Mouse (Mus musculus): ENCODE data around the gene Syt11. TPM values are rescaled to one million over a fixed set of nuclear protein-coding genes. Genes with fewer than 3 reads are reported as not detected.
"Not testable (repeated sequence)": the region's sequence is repeated elsewhere in the genome, so short reads cannot be mapped to it uniquely, and the experiment has no call there.

Syt11 gene
- 3.6 and 5.0 TPM in 2 replicates for polyA plus RNA-seq (2012; rRNA removed)

- not testable (repeated sequence) for H3K36me3 ChIP-seq (ENCODE audit: control insufficient read depth, insufficient read depth, low read length); H3K27me3 ChIP-seq (ENCODE audit: control insufficient read depth, insufficient read depth, low read length); H3K4me1 ChIP-seq (ENCODE audit: control insufficient read depth, insufficient read depth, insufficient read length); H3K27ac ChIP-seq (ENCODE audit: insufficient read depth, low read length)
- 6% methylated on average over 40 of the region's 51 CpGs for WGBS
- peak in 1 of 2 experiments; percentile 23 for DNase-seq (ENCODE audit: low read depth in 1 of 2, low spot score in 2 of 2)
- peak within 1 kb of the TSS; percentile 59 for H3K4me3 ChIP-seq (ENCODE audit: extremely low read depth, insufficient read depth, insufficient read length)
Observed at GRCm38 (mm10) chr3:88774939-88775841, at the start of gene Syt11. Syt11 (minus strand) TSS chr3:88775164.

GRCm38 (mm10) chr3:88803910-88804540 is 29.1 kb upstream of the Syt11 start:
- DNase-seq (ENCODE audit: low read depth in 1 of 2, low spot score in 2 of 2): no peak
- no peak overlapping the region for H3K27ac ChIP-seq (ENCODE audit: insufficient read depth, low read length)
- H3K27me3 ChIP-seq (ENCODE audit: control insufficient read depth, insufficient read depth, low read length): no peaks in the 10 kb centered on the region
- H3K36me3 ChIP-seq (ENCODE audit: control insufficient read depth, insufficient read depth, low read length): no peaks in the 10 kb centered on the region; the same call in 1 of the 2 replicates
- TF ChIP-seq CTCF (IDR thresholded peaks at IDR 0.05; ENCODE audit: extremely low read depth, insufficient read depth, insufficient read length, insufficient replicate concordance) (no peak), POLR2A (IDR thresholded peaks at IDR 0.05; ENCODE audit: low read depth, low read length) (no peak)
- H3K4me1 ChIP-seq (ENCODE audit: control insufficient read depth, insufficient read depth, insufficient read length): no peaks in the 10 kb centered on the region
- no peak overlapping the region for H3K4me3 ChIP-seq (ENCODE audit: extremely low read depth, insufficient read depth, insufficient read length)
- WGBS: 91% methylated on average over 5 of the region's 5 CpGs

GRCm38 (mm10) chr3:88797507-88797906 is 22.5 kb upstream of the Syt11 start:
- WGBS: 94% methylated on average over 6 of the region's 6 CpGs
- H3K36me3 ChIP-seq (ENCODE audit: control insufficient read depth, insufficient read depth, low read length); H3K27ac ChIP-seq (ENCODE audit: insufficient read depth, low read length): not testable (repeated sequence)

GRCm38 (mm10) chr3:88788033-88788432 is 13.1 kb upstream of the Syt11 start:
- not testable (repeated sequence) for H3K36me3 ChIP-seq (ENCODE audit: control insufficient read depth, insufficient read depth, low read length); H3K27ac ChIP-seq (ENCODE audit: insufficient read depth, low read length); H3K27me3 ChIP-seq (ENCODE audit: control insufficient read depth, insufficient read depth, low read length); H3K4me3 ChIP-seq (ENCODE audit: extremely low read depth, insufficient read depth, insufficient read length); H3K4me1 ChIP-seq (ENCODE audit: control insufficient read depth, insufficient read depth, insufficient read length); DNase-seq (ENCODE audit: low read depth in 1 of 2, low spot score in 2 of 2)
- WGBS: 100% methylated on average over 2 of the region's 4 CpGs

More at GRCm38 (mm10) chr3:88797507-88797906, 22.5 kb upstream of the Syt11 start:
- not testable (repeated sequence) for H3K4me3 ChIP-seq (ENCODE audit: extremely low read depth, insufficient read depth, insufficient read length); DNase-seq (ENCODE audit: low read depth in 1 of 2, low spot score in 2 of 2); H3K4me1 ChIP-seq (ENCODE audit: control insufficient read depth, insufficient read depth, insufficient read length); H3K27me3 ChIP-seq (ENCODE audit: control insufficient read depth, insufficient read depth, low read length)

GRCm38 (mm10) chr3:88786805-88787204 is 11.8 kb upstream of the Syt11 start:
- no CpG with 5 or more reads among the region's 8 CpGs for WGBS

GRCm38 (mm10) chr3:88786323-88786722 is 11.4 kb upstream of the Syt11 start:
- H3K27me3 ChIP-seq (ENCODE audit: control insufficient read depth, insufficient read depth, low read length); DNase-seq (ENCODE audit: low read depth in 1 of 2, low spot score in 2 of 2); H3K4me1 ChIP-seq (ENCODE audit: control insufficient read depth, insufficient read depth, insufficient read length); H3K4me3 ChIP-seq (ENCODE audit: extremely low read depth, insufficient read depth, insufficient read length); H3K36me3 ChIP-seq (ENCODE audit: control insufficient read depth, insufficient read depth, low read length); H3K27ac ChIP-seq (ENCODE audit: insufficient read depth, low read length): not testable (repeated sequence)
- 91% methylated on average over 1 of the region's 4 CpGs for WGBS

More at GRCm38 (mm10) chr3:88786805-88787204, 11.8 kb upstream of the Syt11 start:
- H3K27me3 ChIP-seq (ENCODE audit: control insufficient read depth, insufficient read depth, low read length); H3K4me3 ChIP-seq (ENCODE audit: extremely low read depth, insufficient read depth, insufficient read length); H3K36me3 ChIP-seq (ENCODE audit: control insufficient read depth, insufficient read depth, low read length); H3K4me1 ChIP-seq (ENCODE audit: control insufficient read depth, insufficient read depth, insufficient read length); DNase-seq (ENCODE audit: low read depth in 1 of 2, low spot score in 2 of 2); H3K27ac ChIP-seq (ENCODE audit: insufficient read depth, low read length): not testable (repeated sequence)

- DNase-seq (ENCODE audit: low read depth in 1 of 2, low spot score in 2 of 2): no peak
- Histone ChIP-seq H3K27me3 (ENCODE audit: control insufficient read depth, insufficient read depth, low read length) (no peaks in the 10 kb centered on the region), H3K27ac (ENCODE audit: insufficient read depth, low read length) (no peak overlapping the region), H3K4me1 (ENCODE audit: control insufficient read depth, insufficient read depth, insufficient read length) (no peaks in the 10 kb centered on the region), H3K36me3 (ENCODE audit: control insufficient read depth, insufficient read depth, low read length) (peaks cover 3% of the 10 kb centered on the region), H3K4me3 (ENCODE audit: extremely low read depth, insufficient read depth, insufficient read length) (no peak overlapping the region)
- TF ChIP-seq CTCF (IDR thresholded peaks at IDR 0.05; ENCODE audit: extremely low read depth, insufficient read depth, insufficient read length, insufficient replicate concordance) (no peak), POLR2A (IDR thresholded peaks at IDR 0.05; ENCODE audit: low read depth, low read length) (no peak)
- WGBS: 94% methylated on average over 5 of the region's 5 CpGs
Observed at GRCm38 (mm10) chr3:88784889-88785288, 9.9 kb upstream of the Syt11 start.

- 92% methylated on average over 6 of the region's 6 CpGs for WGBS
Observed at GRCm38 (mm10) chr3:88773163-88773562, 1.8 kb downstream of the Syt11 start.

GRCm38 (mm10) chr3:88772399-88772798 is 2.6 kb downstream of the Syt11 start:
- DNase-seq (ENCODE audit: low read depth in 1 of 2, low spot score in 2 of 2): peak; percentile 61 to 86
- H3K27ac ChIP-seq (ENCODE audit: insufficient read depth, low read length); H3K4me3 ChIP-seq (ENCODE audit: extremely low read depth, insufficient read depth, insufficient read length); H3K36me3 ChIP-seq (ENCODE audit: control insufficient read depth, insufficient read depth, low read length); H3K4me1 ChIP-seq (ENCODE audit: control insufficient read depth, insufficient read depth, insufficient read length); H3K27me3 ChIP-seq (ENCODE audit: control insufficient read depth, insufficient read depth, low read length): not testable (repeated sequence)
- WGBS: 1% methylated on average over 19 of the region's 19 CpGs

More at GRCm38 (mm10) chr3:88773163-88773562, 1.8 kb downstream of the Syt11 start:
- H3K4me3 ChIP-seq (ENCODE audit: extremely low read depth, insufficient read depth, insufficient read length); H3K36me3 ChIP-seq (ENCODE audit: control insufficient read depth, insufficient read depth, low read length); H3K27me3 ChIP-seq (ENCODE audit: control insufficient read depth, insufficient read depth, low read length); H3K27ac ChIP-seq (ENCODE audit: insufficient read depth, low read length); H3K4me1 ChIP-seq (ENCODE audit: control insufficient read depth, insufficient read depth, insufficient read length); DNase-seq (ENCODE audit: low read depth in 1 of 2, low spot score in 2 of 2): not testable (repeated sequence)

- Histone ChIP-seq H3K27ac (ENCODE audit: insufficient read depth, low read length) (peak overlapping the region; percentile 29; the same call in 1 of the 2 replicates), H3K4me3 (ENCODE audit: extremely low read depth, insufficient read depth, insufficient read length) (peak overlapping the region; percentile 43; the same call in 1 of the 2 replicates)
- not testable (repeated sequence) for DNase-seq (ENCODE audit: low read depth in 1 of 2, low spot score in 2 of 2); H3K36me3 ChIP-seq (ENCODE audit: control insufficient read depth, insufficient read depth, low read length); H3K27me3 ChIP-seq (ENCODE audit: control insufficient read depth, insufficient read depth, low read length); H3K4me1 ChIP-seq (ENCODE audit: control insufficient read depth, insufficient read depth, insufficient read length)
- WGBS: 15% methylated on average over 3 of the region's 6 CpGs
Observed at GRCm38 (mm10) chr3:88771941-88772280, 3.1 kb downstream of the Syt11 start.

Measured in spleen, adult 2 months (tissue).